Mouse (Mus musculus) heart, postnatal 0 days (tissue): ENCODE results near the gene Nfib. TPM values are rescaled to one million over a fixed set of nuclear protein-coding genes. Genes with fewer than 3 reads are reported as not detected.

ENCODE experiments used
- ATAC-seq: fragments of 200-750 bp; cut with Nextera tagmentation; 2 replicates; pipeline ENCODE4 v1.8.0; 2017; ENCODE audit warnings: low read depth, moderate number of reproducible peaks, moderate library complexity; ENCODE audit not compliant: insufficient read depth
- DNase-seq: peaks from one replicate; pipeline ENCODE4 v3.0.0-alpha.2; 2016; ENCODE audit warnings: low spot score
- H3K27ac ChIP-seq: fragments of 300-500 bp; sonication (generic); 2 replicates; pipeline ENCODE4 v1.5.1; 2014; ENCODE audit warnings: low read depth, mild to moderate bottlenecking
- H3K27me3 ChIP-seq: fragments of 300-500 bp; sonication (generic); 2 replicates; pipeline ENCODE4 v1.6.1; 2014; ENCODE audit warnings: low read length, mixed read lengths; ENCODE audit not compliant: control insufficient read depth, insufficient read depth
- H3K36me3 ChIP-seq: fragments of 300-500 bp; sonication (generic); replicated peaks from 2 replicates; pipeline ENCODE4 v1.6.1; 2014; ENCODE audit warnings: low read length, mixed read lengths; ENCODE audit not compliant: control insufficient read depth, insufficient read depth
- H3K4me1 ChIP-seq: fragments of 300-500 bp; sonication (generic); 2 replicates; pipeline ENCODE4 v1.6.1; 2014; ENCODE audit warnings: antibody characterized with exemption; ENCODE audit not compliant: control insufficient read depth, insufficient read depth
- H3K4me2 ChIP-seq: fragments of 300-500 bp; sonication (generic); 2 replicates; pipeline ENCODE4 v1.6.1; 2014; ENCODE audit warnings: low read depth, mild to moderate bottlenecking, low read length, moderate library complexity
- H3K4me3 ChIP-seq: fragments of 300-500 bp; sonication (generic); 2 replicates; pipeline ENCODE4 v1.5.1; 2014; ENCODE audit warnings: low read depth, low read length
- H3K9ac ChIP-seq: fragments of 300-500 bp; sonication (generic); replicated peaks from 2 replicates; pipeline ENCODE4 v1.6.1; 2014; ENCODE audit warnings: low read depth, low read length, mixed read lengths
- H3K9me3 ChIP-seq: fragments of 300-500 bp; sonication (generic); replicated peaks from 2 replicates; pipeline ENCODE4 v1.6.1; 2016; ENCODE audit warnings: low read length; ENCODE audit not compliant: control insufficient read depth
- CTCF ChIP-seq: IDR thresholded peaks from 2 replicates; pipeline ENCODE4 v1.5.1; 2016; ENCODE audit warnings: antibody characterized with exemption, control low read depth, low read depth
- EP300 ChIP-seq: IDR thresholded peaks from 2 replicates; pipeline ENCODE4 v1.6.1; 2016; ENCODE audit warnings: antibody characterized with exemption, low read depth
- WGBS: fragments of 180-500 bp; shearing (Covaris S2); extraction: QIAGEN DNeasy Blood & Tissue Kit; methylation state at CpG from one replicate; pipeline ENCODE4 v1.1.7; 2014; 5-methylcytosine and 5-hydroxymethylcytosine counted together
- polyA plus RNA-seq: library from polyadenylated mRNA; unstranded; fragments of >200 nt; fragmentation: Nextera tagmentation; extraction: Ambion mirVana; gene quantifications from 2 replicates; pipeline ENCODE4 v1.2.1, GENCODE M21; 2015
- total RNA-seq: library from RNA; depleted of rRNA; stranded (reverse); fragments of >200 nt; gene quantifications from 2 replicates; pipeline ENCODE4 v1.2.3, GENCODE M21; 2014; ENCODE audit warnings: low replicate concordance

Gene Nfib
- total and polyA plus RNA-seq, 2 experiments from 2014 or later = 44.0 to 82.0 TPM

- ATAC-seq (peak; percentile 96), DNase-seq (peak; percentile 98)
- H3K4me1 ChIP-seq = peaks cover 57% of the 10 kb centered on the region
- peak overlapping the region; percentile 41; the same call in 1 of the 2 replicates for H3K4me2 ChIP-seq
- TF ChIP-seq EP300 = peak; percentile 88
- TF ChIP-seq CTCF = no peak
- 2% methylated on average over 8 of the region's 8 CpGs for WGBS
- no peaks in the 10 kb centered on the region for H3K27me3 ChIP-seq
- H3K4me3 ChIP-seq = no peak overlapping the region
- H3K36me3 ChIP-seq = no peaks in the 10 kb centered on the region
- H3K9me3 ChIP-seq = no peaks in the 10 kb centered on the region
- H3K9ac ChIP-seq = no peak overlapping the region; the same call in 1 of the 2 replicates
- peak overlapping the region; percentile 90 for H3K27ac ChIP-seq
Observed at GRCm38 (mm10) chr4:82447061-82447671, 258.4 kb downstream of the Nfib start.

- Histone ChIP-seq H3K27me3 (no peaks in the 10 kb centered on the region), H3K4me1 (peaks cover 67% of the 10 kb centered on the region), H3K4me2 (no peak overlapping the region), H3K9ac (no peak overlapping the region), H3K36me3 (no peaks in the 10 kb centered on the region), H3K9me3 (no peaks in the 10 kb centered on the region), H3K4me3 (no peak overlapping the region), H3K27ac (peak overlapping the region; percentile 39)
- TF ChIP-seq CTCF (no peak), EP300 (no peak)
- ATAC-seq (no peak), DNase-seq (no peak)
- WGBS = 73% methylated on average over 1 of the region's 1 CpGs
Observed at GRCm38 (mm10) chr4:82444078-82444477, 261.5 kb downstream of the Nfib start.

- Histone ChIP-seq H3K9ac (no peak overlapping the region), H3K9me3 (no peaks in the 10 kb centered on the region), H3K4me1 (peaks cover 68% of the 10 kb centered on the region), H3K27me3 (no peaks in the 10 kb centered on the region), H3K4me3 (no peak overlapping the region), H3K36me3 (no peaks in the 10 kb centered on the region), H3K27ac (peak overlapping the region; percentile 39; the same call in 1 of the 2 replicates), H3K4me2 (no peak overlapping the region)
- TF ChIP-seq CTCF (no peak), EP300 (no peak)
- ATAC-seq (no peak), DNase-seq (no peak)
- 80% methylated on average over 5 of the region's 5 CpGs for WGBS
Observed at GRCm38 (mm10) chr4:82443441-82443840, 262.1 kb downstream of the Nfib start.

GRCm38 (mm10) chr4:82443003-82443402 lies 262.5 kb downstream of the Nfib start:
- Histone ChIP-seq H3K27ac (0 out of 2 replicates have a peak overlapping the region, but pooled peaks have one; percentile 39), H3K9ac (no peak overlapping the region)
- ATAC-seq = no peak

GRCm38 (mm10) chr4:82440606-82441005 lies 264.9 kb downstream of the Nfib start:
- no peaks in the 10 kb centered on the region for H3K9me3 ChIP-seq
- H3K27me3 ChIP-seq = no peaks in the 10 kb centered on the region
- H3K9ac ChIP-seq = no peak overlapping the region
- WGBS = 46% methylated on average over 2 of the region's 2 CpGs
- no peak overlapping the region for H3K4me3 ChIP-seq
- TF ChIP-seq EP300 (no peak), CTCF (no peak)
- no peak overlapping the region for H3K4me2 ChIP-seq
- no peak overlapping the region for H3K27ac ChIP-seq
- no peaks in the 10 kb centered on the region for H3K36me3 ChIP-seq
- H3K4me1 ChIP-seq = peaks cover 83% of the 10 kb centered on the region
- DNase-seq = no peak
- ATAC-seq = no peak

More at GRCm38 (mm10) chr4:82443003-82443402, 262.5 kb downstream of the Nfib start:
- no peak for DNase-seq
- Histone ChIP-seq H3K4me3 (no peak overlapping the region), H3K9me3 (no peaks in the 10 kb centered on the region), H3K27me3 (no peaks in the 10 kb centered on the region), H3K4me1 (peaks cover 73% of the 10 kb centered on the region), H3K4me2 (no peak overlapping the region), H3K36me3 (no peaks in the 10 kb centered on the region)
- WGBS = 55% methylated on average over 5 of the region's 5 CpGs
- no peak for TF ChIP-seq CTCF
- no peak for TF ChIP-seq EP300

- ATAC-seq (no peak), DNase-seq (no peak)
- Histone ChIP-seq H3K9me3 (no peaks in the 10 kb centered on the region), H3K4me3 (no peak overlapping the region), H3K27ac (peak overlapping the region; percentile 55; the same call in 1 of the 2 replicates), H3K9ac (no peak overlapping the region; the same call in 1 of the 2 replicates), H3K4me2 (no peak overlapping the region), H3K4me1 (peaks cover 84% of the 10 kb centered on the region), H3K36me3 (no peaks in the 10 kb centered on the region), H3K27me3 (no peaks in the 10 kb centered on the region)
- TF ChIP-seq CTCF (no peak), EP300 (no peak)
- 48% methylated on average over 8 of the region's 8 CpGs for WGBS
Observed at GRCm38 (mm10) chr4:82439813-82440212, 265.7 kb downstream of the Nfib start.
